Mouse (Mus musculus) mesoderm, embryonic 11.5 days (tissue): Measurements from ENCODE around the gene Cenpm.

Experiments
- DNase-seq: peaks from one replicate; pipeline ENCODE4 v3.0.0-alpha.2; 2012; ENCODE audit warnings: low read depth, low spot score

Gene Cenpm

DNA sequence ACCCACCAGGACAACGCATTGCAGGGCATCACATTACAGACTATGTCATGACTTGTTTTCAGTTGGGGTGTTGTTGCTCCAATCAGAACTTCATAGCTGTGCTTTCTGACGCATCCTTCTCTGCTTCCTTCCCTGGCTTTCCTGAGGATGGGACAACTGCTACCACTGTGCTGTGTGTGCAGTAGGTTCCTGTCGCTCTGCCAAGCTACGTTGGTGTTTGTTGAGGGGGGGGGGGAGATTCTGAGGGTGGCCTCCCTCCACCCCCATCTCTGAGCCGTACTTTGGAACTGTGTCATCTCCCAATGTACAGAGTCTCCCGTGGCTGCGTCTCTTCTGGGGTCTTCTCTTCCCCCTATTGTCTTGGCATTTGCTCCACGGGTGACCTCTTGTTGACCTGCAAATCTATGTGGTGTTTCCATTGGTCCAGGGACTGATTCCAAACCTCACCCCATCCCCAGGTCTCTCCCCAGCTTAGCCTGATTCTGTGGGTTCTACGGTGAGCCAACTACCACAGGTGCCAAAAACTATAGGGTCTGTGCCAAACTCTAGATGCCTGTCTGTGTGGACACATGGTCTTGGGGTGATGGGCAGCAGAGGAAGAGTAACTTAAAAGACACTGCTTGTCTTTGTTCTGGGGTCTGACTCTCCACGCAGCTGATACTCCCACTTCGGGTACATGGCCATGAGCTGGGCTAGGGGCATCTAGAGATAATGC lies 29.1 kb downstream of the Cenpm start:
- no peak for DNase-seq

- DNase-seq, result no peak
Measured at GRCm38 (mm10) chr15:82213222-82213621, 31.3 kb downstream of the Cenpm start.

DNA sequence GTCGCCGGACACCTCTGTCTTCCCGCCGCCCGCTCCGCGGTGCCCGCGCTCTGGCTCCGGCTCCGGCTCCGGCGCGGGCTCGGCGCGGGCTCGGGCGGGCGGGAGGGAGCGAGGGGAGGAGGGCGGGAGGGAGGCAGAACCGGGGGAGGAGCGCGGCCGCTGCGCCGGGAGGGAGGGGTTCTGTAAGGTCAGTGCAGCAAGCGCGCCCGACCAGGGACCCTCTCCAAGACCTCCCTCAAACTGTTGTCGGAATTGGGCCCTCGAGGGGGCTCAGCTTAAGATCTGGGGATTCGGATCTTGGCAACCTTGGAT lies 31.8 kb downstream of the Cenpm start, which contains the start of gene Shisa8:
TSS of gene Shisa8 (minus strand) at position 64 of the 312 bp plus-strand sequence.
- no peak for DNase-seq

- no peak for DNase-seq
Measured at GRCm38 (mm10) chr15:82211911-82212751, 32.4 kb downstream of the Cenpm start.

GRCm38 (mm10) chr15:82211281-82211680 lies 33.3 kb downstream of the Cenpm start:
- DNase-seq, result no peak

GRCm38 (mm10) chr15:82210801-82211200 lies 33.7 kb downstream of the Cenpm start:
- DNase-seq, result no peak

GRCm38 (mm10) chr15:82209295-82210050 lies 35.1 kb downstream of the Cenpm start:
- no peak for DNase-seq

GRCm38 (mm10) chr15:82208307-82208706 lies 36.2 kb downstream of the Cenpm start:
- DNase-seq, result no peak

DNA sequence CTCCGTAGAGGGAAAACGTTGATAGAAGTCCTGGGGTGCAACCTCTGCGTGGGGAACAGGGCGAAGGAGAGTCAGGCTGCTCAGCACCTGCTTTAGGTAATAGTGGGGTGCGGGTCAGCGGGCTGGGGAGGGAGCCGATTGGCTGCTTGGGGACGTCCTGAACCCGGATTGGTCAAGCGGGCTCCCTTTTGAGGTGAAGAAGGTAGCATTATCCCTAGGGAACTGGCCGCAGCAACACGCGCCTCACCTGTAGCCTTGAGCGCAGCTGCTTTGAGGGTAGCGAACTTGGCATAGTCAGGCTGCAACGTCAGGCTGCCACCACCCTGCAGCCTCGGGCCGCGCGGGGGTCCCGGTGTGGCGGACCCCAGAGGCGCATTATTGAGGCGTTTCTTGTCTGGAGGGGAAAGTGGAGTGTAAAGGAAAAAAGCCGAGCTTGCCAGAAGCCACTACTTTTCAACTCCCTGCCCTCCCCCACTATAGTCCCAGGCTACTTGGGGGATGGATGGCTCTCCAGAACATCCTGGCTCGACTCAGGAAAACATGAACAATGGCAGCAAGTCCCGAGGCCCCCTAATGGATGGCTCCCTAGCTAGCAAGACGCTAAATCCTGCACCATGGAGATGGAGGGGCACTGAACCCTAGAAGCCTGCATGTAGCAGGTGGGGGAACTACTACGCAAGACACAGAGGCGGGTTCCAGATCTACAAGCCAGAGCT lies 36.9 kb downstream of the Cenpm start:
- no peak for DNase-seq

GRCm38 (mm10) chr15:82207105-82207459 lies 37.5 kb downstream of the Cenpm start:
- DNase-seq, result no peak

- DNase-seq, result no peak
Measured at GRCm38 (mm10) chr15:82206365-82207104, 38.0 kb downstream of the Cenpm start.

GRCm38 (mm10) chr15:82204680-82205371 lies 39.7 kb downstream of the Cenpm start:
- DNase-seq, result no peak

GRCm38 (mm10) chr15:82203611-82204351 lies 40.8 kb downstream of the Cenpm start:
- no peak for DNase-seq

DNA sequence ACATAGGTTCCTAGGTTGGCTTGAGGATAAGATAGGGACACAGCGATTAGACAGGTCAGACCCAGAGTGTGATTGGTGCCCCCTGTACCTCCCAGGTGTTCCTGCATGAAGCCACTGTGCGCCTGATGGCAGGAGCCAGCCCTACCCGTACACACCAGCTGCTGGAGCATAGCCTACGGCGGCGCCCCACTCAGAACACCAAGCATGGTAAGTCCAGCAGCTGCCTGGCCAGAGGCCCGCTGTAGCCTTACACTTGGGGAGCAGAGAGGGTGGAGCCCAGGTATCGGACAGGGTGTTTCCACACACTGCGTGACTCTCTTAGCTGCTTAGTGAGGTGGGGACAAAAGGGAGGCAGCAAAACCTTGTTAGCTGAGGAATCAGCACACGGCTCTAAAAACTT lies 41.5 kb downstream of the Cenpm start:
- DNase-seq, result no peak

GRCm38 (mm10) chr15:82202086-82202485 lies 42.5 kb downstream of the Cenpm start:
- no peak for DNase-seq

DNA sequence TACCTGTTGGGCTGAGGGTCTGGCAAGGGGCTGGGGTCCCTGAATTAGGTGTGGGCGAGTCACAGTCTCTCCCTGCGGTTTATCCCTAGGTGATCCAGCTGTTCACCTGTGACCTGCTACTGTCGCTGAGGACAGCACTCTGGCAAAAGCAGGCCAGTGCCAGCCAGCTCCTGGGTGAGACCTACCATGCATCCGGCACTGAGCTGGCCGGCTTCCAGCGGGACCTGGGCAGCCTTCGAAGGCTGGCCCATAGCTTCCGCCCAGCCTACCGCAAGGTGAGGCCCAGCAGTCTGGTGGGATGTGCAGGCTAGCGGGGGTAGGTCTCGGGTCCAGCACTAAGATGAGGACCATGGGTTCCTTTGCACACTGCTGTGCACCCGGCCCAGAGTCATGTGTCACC lies 45.0 kb downstream of the Cenpm start:
- DNase-seq, result no peak

DNA sequence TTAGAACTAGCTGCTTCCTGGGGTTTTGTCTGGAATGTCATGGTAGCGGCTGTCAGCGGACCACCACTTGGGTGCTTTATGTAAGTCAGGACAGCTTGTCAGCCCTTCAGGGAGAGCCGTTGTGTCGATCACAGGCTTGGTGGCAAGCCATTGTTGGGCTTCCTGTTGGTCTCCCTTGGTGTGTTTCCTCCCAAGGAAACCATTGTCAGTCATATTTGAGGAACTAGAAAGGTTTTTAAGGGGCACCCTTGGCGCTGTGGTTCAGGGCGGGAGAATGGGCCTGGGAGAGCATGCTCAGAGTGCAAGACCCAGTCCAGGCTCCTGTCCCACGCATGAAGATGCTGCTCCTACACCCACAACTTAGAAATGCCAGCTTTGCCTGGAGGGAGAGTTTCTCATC lies 46.2 kb downstream of the Cenpm start:
- DNase-seq, result no peak

GRCm38 (mm10) chr15:82197937-82198336 lies 46.6 kb downstream of the Cenpm start:
- DNase-seq, result no peak

GRCm38 (mm10) chr15:82197246-82197750 lies 47.2 kb downstream of the Cenpm start:
- DNase-seq, result no peak

- no peak for DNase-seq
Measured at GRCm38 (mm10) chr15:82196300-82196699, 48.2 kb downstream of the Cenpm start.
